Mouse (Mus musculus) CH12.LX (cell line): ENCODE data around the gene Tspan2. TPM values are rescaled to one million over a fixed set of nuclear protein-coding genes. Genes with fewer than 3 reads are reported as not detected.

ENCODE experiments used
- DNase-seq: peaks from one replicate; pipeline ENCODE4 v3.0.0-alpha.2; 2013; ENCODE audit errors: extremely low read depth
- H3K27ac ChIP-seq: 2 replicates; pipeline ENCODE4 v1.5.1; 2012; ENCODE audit warnings: low read depth, mild to moderate bottlenecking, control low read depth, moderate library complexity; ENCODE audit not compliant: insufficient read depth
- H3K27me3 ChIP-seq: replicated peaks from 2 replicates; pipeline ENCODE3; 2012; ENCODE audit warnings: inconsistent platforms
- H3K36me3 ChIP-seq, 2 experiments: replicated peaks in 1 of 2; 2 replicates each; pipeline versions ENCODE3 to v1.6.1; 2012; ENCODE audit warnings: inconsistent platforms in 1 of 2, low read length in 1 of 2, mild to moderate bottlenecking in 1 of 2, mixed read lengths in 1 of 2, moderate library complexity in 1 of 2; ENCODE audit not compliant: control insufficient read depth in 1 of 2, insufficient read depth in 1 of 2
- H3K4me1 ChIP-seq, 2 experiments: 2 replicates each; pipeline ENCODE4 v1.6.1; 2012; ENCODE audit warnings: inconsistent platforms in 1 of 2, moderate library complexity in 1 of 2; ENCODE audit not compliant: insufficient read depth in 2 of 2, control insufficient read depth in 1 of 2
- H3K4me2 ChIP-seq: 2 replicates; pipeline ENCODE4 v1.6.1; 2012; ENCODE audit warnings: low read depth, mild to moderate bottlenecking, control low read depth; ENCODE audit not compliant: poor library complexity, insufficient read depth, severe bottlenecking
- H3K4me3 ChIP-seq, 3 experiments: fragments of 150-350 bp in 1 of 3; sonication (generic) in 1 of 3; replicated peaks in 1 of 3; 2 replicates each; pipeline versions ENCODE3 to v1.5.1; 2011 to 2012; ENCODE audit warnings: low read depth in 2 of 3, low read length in 2 of 3, mild to moderate bottlenecking in 2 of 3, moderate library complexity in 2 of 3, control low read depth in 1 of 3, improper control_type of control experiment in 1 of 3, inconsistent platforms in 1 of 3, mixed read lengths in 1 of 3; ENCODE audit not compliant: poor library complexity in 1 of 3
- H3K79me2 ChIP-seq: replicated peaks from 2 replicates; pipeline ENCODE4 v1.6.1; 2012; ENCODE audit warnings: mild to moderate bottlenecking, moderate library complexity; ENCODE audit not compliant: control insufficient read depth, poor library complexity, insufficient read depth, severe bottlenecking; ENCODE audit errors: extremely low read depth
- H3K9ac ChIP-seq: 2 replicates; pipeline ENCODE4 v1.6.1; 2012; ENCODE audit warnings: low read depth, mild to moderate bottlenecking, control low read depth, moderate library complexity; ENCODE audit not compliant: insufficient read depth
- H3K9me3 ChIP-seq: replicated peaks from 2 replicates; pipeline ENCODE3; 2012; ENCODE audit warnings: low read length, inconsistent platforms, mixed read lengths
- CHD1 ChIP-seq: IDR thresholded peaks from 2 replicates; pipeline ENCODE4 v1.6.1; 2012; ENCODE audit warnings: low read depth, low read length, improper control_type of control experiment, inconsistent platforms
- E2F4 ChIP-seq: IDR thresholded peaks from 2 replicates; pipeline ENCODE4 v1.6.1; 2011; ENCODE audit warnings: low read depth, low read length, improper control_type of control experiment; ENCODE audit not compliant: insufficient replicate concordance
- ELF1 ChIP-seq: IDR thresholded peaks from 2 replicates; pipeline ENCODE4 v1.6.1; 2014; ENCODE audit warnings: low read depth, mild to moderate bottlenecking, inconsistent platforms, low read length, improper control_type of control experiment
- ETS1 ChIP-seq: conservative IDR thresholded peaks from 2 replicates; pipeline ENCODE4 v1.6.1; 2012; ENCODE audit warnings: low read depth, mild to moderate bottlenecking, inconsistent platforms, low read length, improper control_type of control experiment, moderate library complexity
- HCFC1 ChIP-seq: IDR thresholded peaks from 2 replicates; pipeline ENCODE4 v1.6.1; 2012; ENCODE audit warnings: low read depth, mild to moderate bottlenecking, inconsistent platforms, low read length, improper control_type of control experiment
- JUN ChIP-seq: IDR thresholded peaks from 2 replicates; pipeline ENCODE4 v1.6.1; 2011; ENCODE audit warnings: low read depth, mild to moderate bottlenecking, low read length, improper control_type of control experiment, moderate library complexity; ENCODE audit not compliant: insufficient read depth
- JUND ChIP-seq: conservative IDR thresholded peaks from 2 replicates; pipeline ENCODE4 v1.6.1; 2011; ENCODE audit warnings: low read depth, low read length, improper control_type of control experiment
- MAX ChIP-seq: IDR thresholded peaks from 2 replicates; pipeline ENCODE4 v1.6.1; 2011; ENCODE audit warnings: low read length, improper control_type of control experiment
- MXI1 ChIP-seq: IDR thresholded peaks from 2 replicates; pipeline ENCODE4 v1.6.1; 2011; ENCODE audit warnings: mild to moderate bottlenecking, low read depth, low read length, improper control_type of control experiment
- MYC ChIP-seq: IDR thresholded peaks from 2 replicates; pipeline ENCODE4 v1.6.1; 2011; ENCODE audit warnings: low read depth, mild to moderate bottlenecking, improper control_type of control experiment, low read length
- NELFE ChIP-seq: IDR thresholded peaks from 2 replicates; pipeline ENCODE4 v1.6.1; 2011; ENCODE audit warnings: low read depth, low read length, improper control_type of control experiment
- NRF1 ChIP-seq: IDR thresholded peaks from 2 replicates; pipeline ENCODE4 v1.6.1; 2014; ENCODE audit warnings: low read depth, mild to moderate bottlenecking, inconsistent platforms, low read length, improper control_type of control experiment, moderate library complexity
- POLR2A ChIP-seq: IDR thresholded peaks from 2 replicates; pipeline ENCODE4 v1.6.1; 2011; ENCODE audit warnings: low read depth, mild to moderate bottlenecking, improper control_type of control experiment, low read length
- POLR2AphosphoS2 ChIP-seq: IDR thresholded peaks from 2 replicates; pipeline ENCODE4 v1.6.1; 2011; ENCODE audit warnings: low read depth, low read length, improper control_type of control experiment
- RAD21 ChIP-seq: IDR thresholded peaks from 2 replicates; pipeline ENCODE4 v1.6.1; 2011; ENCODE audit warnings: low read depth, mild to moderate bottlenecking, low read length, improper control_type of control experiment, moderate library complexity
- SIN3A ChIP-seq: IDR thresholded peaks from 2 replicates; pipeline ENCODE4 v1.6.1; 2012; ENCODE audit warnings: low read length, improper control_type of control experiment, inconsistent platforms
- SMC3 ChIP-seq: IDR thresholded peaks from 2 replicates; pipeline ENCODE4 v1.6.1; 2011; ENCODE audit warnings: low read depth, low read length, improper control_type of control experiment
- TBP ChIP-seq: conservative IDR thresholded peaks from 2 replicates; pipeline ENCODE4 v1.6.1; 2011; ENCODE audit warnings: low read depth, low read length, improper control_type of control experiment
- TCF12 ChIP-seq: IDR thresholded peaks from 2 replicates; pipeline ENCODE4 v1.6.1; 2014; ENCODE audit warnings: low read depth, mild to moderate bottlenecking, inconsistent platforms, low read length, improper control_type of control experiment
- USF1 ChIP-seq: IDR thresholded peaks from 2 replicates; pipeline ENCODE4 v1.6.1; 2014; ENCODE audit warnings: low read depth, mild to moderate bottlenecking, inconsistent platforms, low read length, improper control_type of control experiment
- USF2 ChIP-seq: conservative IDR thresholded peaks from 2 replicates; pipeline ENCODE4 v1.6.1; 2011; ENCODE audit warnings: low read depth, low read length, improper control_type of control experiment
- ZC3H11A ChIP-seq: IDR thresholded peaks from 2 replicates; pipeline ENCODE4 v1.6.1; 2012; ENCODE audit warnings: low read depth, mild to moderate bottlenecking, inconsistent platforms, low read length, improper control_type of control experiment
- ZKSCAN1 ChIP-seq: IDR thresholded peaks from 2 replicates; pipeline ENCODE4 v1.6.1; 2012; ENCODE audit warnings: low read depth, inconsistent platforms, low read length, improper control_type of control experiment, borderline replicate concordance
- ZMIZ1 ChIP-seq: IDR thresholded peaks from 2 replicates; pipeline ENCODE4 v1.6.1; 2012; ENCODE audit warnings: low read depth, mild to moderate bottlenecking, inconsistent platforms, low read length, improper control_type of control experiment
- ZNF384 ChIP-seq: IDR thresholded peaks from 2 replicates; pipeline ENCODE4 v1.6.1; 2012; ENCODE audit warnings: low read depth, low read length, improper control_type of control experiment, inconsistent platforms
- dilution Hi-C: fragments of 300-500 bp; cut with MboI; formaldehyde crosslinking; loops from 2 replicates; pipeline ENCODE4 v1.14.3; 2020; ENCODE audit warnings: low sequenced_read_pairs; ENCODE audit not compliant: extremely low pct_unique_long_range_greater_than_20kb, extremely low pct_ligation_motif_present
- in situ Hi-C: fragments of 300-500 bp; cut with MboI; formaldehyde crosslinking; loops from 3 replicates; pipeline ENCODE4 v1.14.3; 2019; ENCODE audit warnings: low sequenced_read_pairs, low pct_ligation_motif_present, low pct_unique_long_range_greater_than_20kb, mixed read lengths
- polyA plus RNA-seq: library from polyadenylated mRNA; unstranded; fragments of >175 nt; gene quantifications from 2 replicates; pipeline ENCODE4 v1.2.1, GENCODE M21; 2012; ENCODE audit warnings: low read depth; ENCODE audit not compliant: insufficient read length
- total RNA-seq, 2 experiments: library from RNA; depleted of rRNA; stranded (reverse); fragments of 300-350 nt in 1 of 2; fragments of >200 nt in 1 of 2; gene quantifications; 2 replicates each; pipeline ENCODE4 v1.2.3; 2012 to 2014

Tspan2 gene
- total and polyA plus RNA-seq, 3 experiments, result 1.4 to 4.5 (median 2.8) TPM

- Histone ChIP-seq H3K4me1 (no peaks in the 10 kb centered on the region), H3K9me3 (no peaks in the 10 kb centered on the region), H3K27ac (no peak overlapping the region), H3K36me3 (peaks cover 0 to 21% of the 10 kb centered on the region in 2 experiments), H3K4me2 (no peak overlapping the region), H3K27me3 (no peaks in the 10 kb centered on the region), H3K9ac (no peak overlapping the region), H3K79me2 (no peaks in the 10 kb centered on the region), H3K4me3 (no peak overlapping the region)
- dilution Hi-C loops, result no loop called here
- no peak for DNase-seq
- TF ChIP-seq ETS1 (no peak), ELF1 (no peak), SMC3 (no peak), JUN (no peak), ZMIZ1 (no peak), MXI1 (no peak), ZC3H11A (no peak), RAD21 (no peak), USF2 (no peak), MAX (no peak), HCFC1 (no peak), TCF12 (no peak), POLR2AphosphoS2 (no peak), POLR2A (no peak), JUND (no peak), CHD1 (no peak), ZNF384 (no peak), ZKSCAN1 (no peak), NELFE (no peak), NRF1 (no peak)
- in situ Hi-C loops, result no loop called here
Measured at GRCm38 (mm10) chr3:102763713-102764400, 29.5 kb downstream of the Tspan2 start.

- Histone ChIP-seq H3K79me2 (no peaks in the 10 kb centered on the region), H3K4me2 (no peak overlapping the region), H3K27me3 (no peaks in the 10 kb centered on the region), H3K4me1 (no peaks in the 10 kb centered on the region), H3K4me3 (no peak overlapping the region), H3K9ac (no peak overlapping the region), H3K9me3 (no peaks in the 10 kb centered on the region), H3K27ac (no peak overlapping the region), H3K36me3 (peaks cover 0 to 18% of the 10 kb centered on the region in 2 experiments)
- dilution Hi-C loops (no loop called here), in situ Hi-C loops (no loop called here)
- DNase-seq, result no peak
- TF ChIP-seq ZMIZ1 (no peak), USF1 (no peak), USF2 (no peak), ZNF384 (no peak), JUN (no peak), NRF1 (no peak), SMC3 (no peak), SIN3A (no peak), RAD21 (no peak), MYC (no peak), POLR2AphosphoS2 (no peak), E2F4 (no peak), ZC3H11A (no peak), NELFE (no peak), TBP (no peak), ZKSCAN1 (no peak), ELF1 (no peak)
Measured at GRCm38 (mm10) chr3:102764850-102765249, 30.5 kb downstream of the Tspan2 start.
